Mouse (Mus musculus) forebrain, embryonic 13.5 days (tissue): ENCODE measurements at regions not wholly inside any gene's neighbourhood (a gene's known extent, or its start where the extent isn't known, plus 50 kb on each side); places are given as distances from the start of the nearest gene placed in this dataset.
"Not testable (repeated sequence)": the region's sequence is repeated elsewhere in the genome, so short reads cannot be mapped to it uniquely, and the experiment has no call there.

Experiments
- ATAC-seq: fragments of 200-750 bp; cut with Nextera tagmentation; 2 replicates; pipeline ENCODE4 v1.8.0; 2017
- H3K27ac ChIP-seq: fragments of 300-500 bp; sonication (generic); 2 replicates; pipeline ENCODE4 v1.5.1; 2015; ENCODE audit warnings: inconsistent platforms, mild to moderate bottlenecking, moderate library complexity
- H3K27me3 ChIP-seq: fragments of 300-500 bp; sonication (generic); 2 replicates; pipeline ENCODE4 v1.6.1; 2015; ENCODE audit warnings: mild to moderate bottlenecking, inconsistent platforms
- H3K36me3 ChIP-seq: fragments of 300-500 bp; sonication (generic); 2 replicates; pipeline ENCODE4 v1.6.1; 2015; ENCODE audit warnings: mild to moderate bottlenecking, inconsistent platforms; ENCODE audit not compliant: poor library complexity, severe bottlenecking
- H3K4me1 ChIP-seq: fragments of 300-500 bp; sonication (generic); 2 replicates; pipeline ENCODE4 v1.6.1; 2015; ENCODE audit warnings: inconsistent platforms
- H3K4me2 ChIP-seq: fragments of 300-500 bp; sonication (generic); 2 replicates; pipeline ENCODE4 v1.6.1; 2015; ENCODE audit warnings: inconsistent platforms, mild to moderate bottlenecking, moderate library complexity
- H3K4me3 ChIP-seq: fragments of 300-500 bp; sonication (generic); 2 replicates; pipeline ENCODE4 v1.5.1; 2015; ENCODE audit warnings: mild to moderate bottlenecking, inconsistent platforms
- H3K9ac ChIP-seq: fragments of 300-500 bp; sonication (generic); 2 replicates; pipeline ENCODE4 v1.6.1; 2015; ENCODE audit warnings: mild to moderate bottlenecking, inconsistent platforms
- H3K9me3 ChIP-seq: fragments of 300-500 bp; sonication (generic); replicated peaks from 2 replicates; pipeline ENCODE4 v1.6.1; 2016; ENCODE audit warnings: inconsistent platforms
- WGBS: fragments of 180-500 bp; shearing (Covaris S2); methylation state at CpG from one replicate; pipeline ENCODE4 v1.1.7; 2015; 5-methylcytosine and 5-hydroxymethylcytosine counted together

DNA sequence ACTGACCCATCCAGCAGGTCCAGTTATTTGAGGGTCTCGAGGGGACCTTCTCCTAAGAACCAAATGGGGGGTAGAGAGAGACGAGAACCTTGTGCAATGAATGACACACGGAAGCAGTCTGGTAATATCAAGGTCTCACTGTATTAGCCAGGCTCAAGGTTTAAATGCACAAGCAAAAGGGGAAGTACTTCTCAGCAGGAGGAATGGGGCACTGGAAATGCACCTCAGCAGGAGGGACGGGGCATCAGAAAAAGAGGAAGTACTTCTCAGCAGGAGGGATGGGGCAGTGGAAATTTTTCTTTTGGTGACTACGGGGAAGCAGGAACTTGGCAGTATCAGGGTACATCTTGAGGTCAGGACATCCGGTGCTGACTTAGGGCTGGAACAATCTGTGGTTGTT, 74.9 kb upstream of the Vmn1r3 start:
- H3K36me3 ChIP-seq, H3K27me3 ChIP-seq, H3K9me3 ChIP-seq, H3K4me2 ChIP-seq, H3K9ac ChIP-seq, ATAC-seq, H3K27ac ChIP-seq, H3K4me1 ChIP-seq, H3K4me3 ChIP-seq: not testable (repeated sequence)
- WGBS, result 76% methylated on average over 6 of the region's 6 CpGs

DNA sequence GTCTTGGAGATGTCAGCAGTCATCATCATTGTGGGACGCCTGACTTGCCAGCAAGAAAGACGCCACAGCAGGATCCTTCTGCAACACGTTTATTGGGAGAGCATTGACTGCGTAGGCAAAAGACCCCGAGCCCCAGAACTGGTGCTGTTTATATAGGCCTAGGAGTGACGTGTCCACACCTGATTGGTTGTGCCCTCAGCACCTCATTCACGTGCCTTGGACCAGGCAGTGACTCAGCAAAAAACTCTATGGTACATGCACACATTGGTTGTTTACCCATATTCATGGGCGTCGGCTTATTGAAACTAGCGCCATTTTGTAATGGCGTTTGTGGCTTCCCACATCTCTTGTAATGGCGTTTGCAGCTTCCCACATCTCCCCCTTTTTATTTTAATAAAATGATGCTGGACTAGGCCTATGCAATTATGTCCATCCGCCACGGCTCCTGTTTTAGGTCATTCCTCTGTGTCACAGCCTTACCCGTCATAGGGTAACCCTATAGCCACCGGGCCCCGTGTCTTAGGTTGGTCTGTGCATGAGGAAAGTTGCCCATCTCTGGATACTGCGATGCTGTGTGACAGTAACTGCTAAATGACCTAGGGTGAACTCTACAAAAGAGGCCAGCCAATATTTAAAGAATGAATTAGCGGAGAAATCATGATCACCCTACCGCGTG, 67.6 kb upstream of the Vmn1r3 start:
- H3K27ac ChIP-seq, H3K27me3 ChIP-seq, H3K9ac ChIP-seq, H3K4me2 ChIP-seq, H3K4me3 ChIP-seq, H3K36me3 ChIP-seq, H3K4me1 ChIP-seq, ATAC-seq: not testable (repeated sequence)
- peaks cover 48% of the 10 kb centered on the region for H3K9me3 ChIP-seq
- WGBS, result 89% methylated on average over 21 of the region's 21 CpGs

DNA sequence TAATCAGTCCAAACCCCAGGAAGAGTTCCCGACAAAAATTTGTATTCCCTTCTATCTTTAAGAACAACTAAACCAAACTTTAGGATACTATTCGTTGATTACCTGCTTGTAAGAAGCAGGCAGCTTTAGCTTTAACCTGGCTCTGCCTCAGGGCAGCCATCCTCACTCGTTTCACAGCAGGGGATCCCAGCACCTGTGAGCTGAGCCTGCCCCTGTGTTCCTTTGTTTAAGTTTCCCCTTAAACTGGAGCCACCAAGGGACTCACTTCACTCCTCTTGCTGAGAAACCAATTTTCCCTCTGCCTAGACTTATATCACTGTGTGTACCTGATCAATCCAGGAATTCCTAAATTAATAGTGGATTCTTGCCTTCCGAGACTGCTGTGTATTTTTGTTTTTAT, 65.1 kb upstream of the Vmn1r3 start:
- not testable (repeated sequence) for ATAC-seq, H3K4me2 ChIP-seq, H3K4me3 ChIP-seq, H3K4me1 ChIP-seq, H3K27me3 ChIP-seq, H3K27ac ChIP-seq, H3K9ac ChIP-seq, H3K36me3 ChIP-seq
- H3K9me3 ChIP-seq, result peaks cover 53% of the 10 kb centered on the region
- WGBS, result 53% methylated on average over 4 of the region's 4 CpGs

DNA sequence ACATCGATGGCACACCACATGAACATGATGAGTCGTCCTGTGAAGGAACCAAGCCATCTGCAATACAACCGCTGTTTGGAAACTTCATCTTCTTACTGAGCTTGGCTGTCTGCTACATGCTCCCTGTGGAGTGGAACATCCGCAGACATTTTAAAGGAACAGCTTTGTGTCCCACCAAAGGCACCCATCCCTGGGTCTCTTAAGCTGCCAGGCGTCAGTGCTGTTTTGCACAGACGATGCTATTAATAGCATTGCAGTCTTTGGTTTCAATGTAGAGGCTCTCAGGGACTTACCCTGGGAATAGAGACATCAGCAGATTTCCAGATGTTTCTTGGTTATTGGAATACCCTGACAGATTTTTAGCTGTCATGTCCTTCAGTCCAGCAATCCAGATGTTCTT, 56.9 kb upstream of the Vmn1r3 start:
- peaks cover 33% of the 10 kb centered on the region for H3K9me3 ChIP-seq
- not testable (repeated sequence) for H3K4me2 ChIP-seq, H3K27me3 ChIP-seq, H3K36me3 ChIP-seq, H3K4me3 ChIP-seq, H3K9ac ChIP-seq, H3K4me1 ChIP-seq, H3K27ac ChIP-seq, ATAC-seq
- WGBS, result 82% methylated on average over 6 of the region's 6 CpGs

DNA sequence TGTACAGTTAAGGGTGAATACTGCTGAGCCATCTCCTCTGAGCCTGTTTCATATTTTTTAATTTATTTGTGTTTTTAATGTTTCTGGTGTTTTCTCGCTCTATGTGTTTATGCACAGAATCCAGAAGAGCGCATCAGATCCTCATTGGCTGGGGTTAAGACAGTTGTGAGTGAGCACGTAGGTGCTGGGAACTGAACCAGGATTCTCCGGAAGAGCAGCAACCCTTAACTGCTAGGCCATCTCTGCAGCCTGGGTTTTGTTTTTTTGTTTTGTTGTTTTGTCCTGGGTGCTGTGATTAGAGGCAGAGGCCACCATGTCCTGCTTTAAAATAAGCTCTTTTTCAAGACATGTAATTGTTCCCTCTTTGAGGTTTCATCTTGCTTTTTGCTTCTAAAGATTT, 56.2 kb upstream of the Vmn1r3 start:
- H3K4me3 ChIP-seq, H3K27me3 ChIP-seq, H3K9ac ChIP-seq, ATAC-seq, H3K4me2 ChIP-seq, H3K4me1 ChIP-seq, H3K27ac ChIP-seq, H3K36me3 ChIP-seq: not testable (repeated sequence)
- WGBS, result 77% methylated on average over 4 of the region's 4 CpGs
- H3K9me3 ChIP-seq, result peaks cover 33% of the 10 kb centered on the region

DNA sequence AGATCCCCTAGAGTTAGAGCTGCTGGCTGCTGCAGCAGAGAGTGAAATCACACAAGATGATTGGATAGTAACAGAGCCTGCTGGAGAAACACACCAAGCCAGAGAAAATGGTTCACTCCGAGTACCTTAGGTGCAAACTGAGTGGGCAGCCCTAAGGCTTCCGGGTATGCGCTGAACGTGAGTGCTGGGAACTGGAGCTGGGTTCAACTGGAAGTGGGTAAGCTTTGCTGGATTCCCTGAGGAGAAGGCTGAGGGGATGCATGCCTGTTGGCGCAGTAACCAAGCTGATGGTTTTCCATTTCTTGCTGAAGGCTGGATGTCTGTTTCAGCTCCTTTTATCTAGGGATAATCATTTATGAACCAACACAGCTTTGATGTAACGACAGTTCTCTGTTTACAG, 53.3 kb upstream of the Vmn1r3 start:
- peaks cover 33% of the 10 kb centered on the region for H3K9me3 ChIP-seq
- H3K27me3 ChIP-seq, H3K4me1 ChIP-seq, H3K36me3 ChIP-seq, H3K9ac ChIP-seq, ATAC-seq, H3K27ac ChIP-seq, H3K4me2 ChIP-seq, H3K4me3 ChIP-seq: not testable (repeated sequence)
- WGBS, result 69% methylated on average over 6 of the region's 6 CpGs

DNA sequence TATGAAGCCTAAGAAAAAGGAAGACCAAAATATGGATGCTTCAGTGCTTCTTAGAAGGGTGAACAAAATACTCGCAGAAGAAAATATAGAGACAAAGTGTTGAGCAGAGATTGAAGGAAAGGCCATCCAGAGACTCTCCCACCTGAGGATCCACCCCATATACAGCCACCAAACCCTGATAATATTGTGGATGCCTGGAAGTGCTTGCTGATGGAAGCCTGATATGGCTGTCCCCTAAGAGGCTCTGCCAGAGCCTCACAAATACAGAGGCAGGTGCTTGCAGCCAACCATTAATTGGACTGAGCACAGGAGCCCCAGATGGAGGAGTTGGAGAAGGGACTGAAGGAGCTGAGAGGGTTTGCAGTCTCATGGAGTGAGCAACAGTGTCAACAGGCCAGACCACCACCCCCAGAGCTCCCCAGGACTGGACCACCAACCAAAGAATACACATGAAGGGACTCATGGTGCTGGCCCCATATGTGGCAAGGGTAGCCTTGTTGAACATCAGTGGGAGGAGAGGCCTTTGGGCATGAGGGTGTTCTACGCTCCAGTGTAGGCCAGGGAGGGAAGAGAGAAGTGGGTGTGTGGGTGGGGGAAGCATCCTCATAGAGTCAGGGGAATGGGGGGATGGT, 51.1 kb upstream of the Vmn1r3 start:
- H3K36me3 ChIP-seq, H3K4me3 ChIP-seq, ATAC-seq, H3K4me2 ChIP-seq, H3K9ac ChIP-seq, H3K27ac ChIP-seq, H3K27me3 ChIP-seq, H3K4me1 ChIP-seq: not testable (repeated sequence)
- peaks cover 28% of the 10 kb centered on the region for H3K9me3 ChIP-seq
- WGBS, result 18% methylated on average over 2 of the region's 2 CpGs
